Mouse (Mus musculus): Measurements from ENCODE around the gene Vmn2r19.
"Not testable (repeated sequence)": the region's sequence is repeated elsewhere in the genome, so short reads cannot be mapped to it uniquely, and the experiment has no call there.

The Vmn2r19 gene

GRCm38 (mm10) chr6:123308033-123308432 is at the start of gene Vmn2r19:
Gene Vmn2r19, plus strand, starts transcription at chr6:123308333.
- no peak for DNase-seq

GRCm38 (mm10) chr6:123258946-123259345 is 49.2 kb upstream of the Vmn2r19 start:
- DNase-seq, result no peak

GRCm38 (mm10) chr6:123259889-123260603 is 48.1 kb upstream of the Vmn2r19 start:
- DNase-seq, result no peak

DNA sequence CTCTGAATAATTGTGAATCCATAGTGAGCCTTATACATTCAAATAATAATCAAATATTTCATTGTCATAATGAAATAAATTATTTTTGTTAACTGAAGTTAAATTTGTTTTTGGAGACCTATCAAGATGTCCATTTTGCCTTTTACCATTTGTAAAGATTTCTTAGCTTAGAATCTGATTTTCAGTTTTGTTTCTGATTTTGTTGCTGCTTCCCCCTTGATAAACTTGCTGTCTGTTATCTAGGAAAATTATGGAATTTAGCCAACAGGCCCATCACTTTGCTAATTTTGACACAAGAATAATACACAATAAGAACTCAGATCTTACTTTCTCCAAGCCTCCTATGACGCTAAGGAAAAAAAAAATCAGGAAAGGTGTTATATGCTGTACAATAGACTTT is 47.3 kb upstream of the Vmn2r19 start:
- no peak for DNase-seq

DNA sequence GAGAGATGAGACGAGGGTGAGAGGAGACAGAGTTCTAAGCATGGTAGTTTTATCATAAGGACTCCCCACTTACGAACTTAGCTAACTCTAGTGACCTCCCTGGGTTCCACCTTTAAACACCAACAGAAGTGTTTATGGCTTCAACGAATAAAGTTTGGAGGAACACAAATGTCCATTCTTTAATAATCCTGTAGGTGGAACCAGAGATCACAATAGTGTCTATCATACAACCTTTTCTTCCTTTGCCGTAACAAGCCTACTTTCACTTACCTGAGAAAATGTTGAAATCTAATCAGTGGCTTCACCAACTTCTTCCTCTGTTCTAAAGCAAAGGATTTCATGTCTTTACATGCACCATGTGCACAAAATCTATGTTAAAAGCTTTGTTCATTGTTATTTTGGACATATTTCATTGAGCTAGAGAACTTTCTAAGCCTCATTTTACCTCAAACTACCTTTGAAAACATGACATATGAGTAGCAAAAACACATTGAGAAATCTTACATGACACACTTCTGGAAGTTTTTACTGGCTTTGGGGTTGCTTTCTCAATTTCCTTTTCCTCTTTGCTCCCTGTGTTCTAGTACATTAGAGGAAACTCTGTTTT is 46.5 kb upstream of the Vmn2r19 start, which contains the start of gene Clec4d:
TSS of gene Clec4d (plus strand) at position 557 of the 607 bp plus-strand sequence.
- no peak for DNase-seq

- DNase-seq, result no peak
Observed at GRCm38 (mm10) chr6:123264194-123264593, 43.9 kb upstream of the Vmn2r19 start.

GRCm38 (mm10) chr6:123265809-123266208 is 42.3 kb upstream of the Vmn2r19 start:
- no peak for DNase-seq

DNA sequence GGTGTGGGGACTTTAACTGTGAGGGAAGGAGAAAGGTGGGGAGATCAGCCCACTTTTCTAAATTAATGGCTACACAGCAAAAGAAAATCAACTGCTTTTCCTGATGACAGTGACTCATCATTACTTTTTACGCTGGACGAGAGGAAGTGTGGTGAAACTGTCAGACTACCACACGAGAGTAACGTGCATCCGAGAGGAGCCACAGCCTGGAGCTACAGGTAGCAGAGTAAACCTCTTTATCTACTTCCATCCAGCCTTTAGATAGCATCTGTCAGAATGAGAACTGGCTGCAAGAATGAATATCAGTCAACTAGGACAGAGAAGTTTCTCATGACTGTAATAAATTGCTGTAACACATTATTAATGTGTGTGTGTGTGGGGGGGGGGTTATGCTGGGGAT is 41.2 kb upstream of the Vmn2r19 start:
- no peak for DNase-seq

DNA sequence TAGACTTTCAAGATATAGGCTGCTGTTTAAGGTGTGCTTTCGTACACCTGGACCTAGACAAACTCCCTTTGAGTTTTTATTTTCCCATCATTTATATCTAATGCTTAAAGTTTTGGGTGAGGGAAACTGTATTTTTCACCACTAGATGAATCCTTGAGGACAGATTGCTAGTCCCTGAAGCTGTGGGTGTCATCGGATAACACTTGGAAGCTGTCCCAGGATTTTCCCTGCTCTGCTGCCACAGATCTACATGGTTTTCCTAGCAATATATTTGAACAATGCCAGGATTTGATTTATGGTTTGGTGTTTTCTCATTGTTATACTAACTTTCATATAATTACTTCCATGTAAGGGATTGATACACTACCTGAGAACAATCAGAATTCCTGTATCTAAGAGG is 28.7 kb upstream of the Vmn2r19 start:
- DNase-seq, result no peak

DNA sequence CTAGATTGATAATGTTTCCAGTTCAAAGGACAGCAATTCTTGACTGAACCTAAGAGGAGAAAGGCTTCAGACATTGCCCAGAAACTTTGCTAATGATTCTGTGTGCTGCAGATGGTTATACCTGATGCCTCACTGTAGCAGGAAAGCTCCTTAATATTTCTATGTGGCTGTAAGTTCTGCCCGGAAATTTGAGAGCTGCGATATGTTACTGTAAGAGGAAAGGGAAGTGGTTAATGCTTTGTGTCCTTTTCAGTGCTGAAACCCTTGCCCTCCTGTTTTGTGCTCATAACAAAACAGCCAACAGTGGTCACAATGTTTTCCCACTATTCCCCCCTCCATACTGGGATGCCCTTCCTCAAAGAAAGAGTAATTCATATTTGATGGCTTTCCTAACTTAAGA is 21.8 kb upstream of the Vmn2r19 start:
- no peak for DNase-seq

- no peak for DNase-seq
Observed at GRCm38 (mm10) chr6:123288931-123289330, 19.2 kb upstream of the Vmn2r19 start.

GRCm38 (mm10) chr6:123289753-123290152 is 18.4 kb upstream of the Vmn2r19 start, which contains the start of gene Clec4e:
Gene Clec4e, minus strand, starts transcription at chr6:123289870.
- no peak for DNase-seq

- DNase-seq, result no peak
Observed at GRCm38 (mm10) chr6:123292751-123293400, 15.3 kb upstream of the Vmn2r19 start.

DNA sequence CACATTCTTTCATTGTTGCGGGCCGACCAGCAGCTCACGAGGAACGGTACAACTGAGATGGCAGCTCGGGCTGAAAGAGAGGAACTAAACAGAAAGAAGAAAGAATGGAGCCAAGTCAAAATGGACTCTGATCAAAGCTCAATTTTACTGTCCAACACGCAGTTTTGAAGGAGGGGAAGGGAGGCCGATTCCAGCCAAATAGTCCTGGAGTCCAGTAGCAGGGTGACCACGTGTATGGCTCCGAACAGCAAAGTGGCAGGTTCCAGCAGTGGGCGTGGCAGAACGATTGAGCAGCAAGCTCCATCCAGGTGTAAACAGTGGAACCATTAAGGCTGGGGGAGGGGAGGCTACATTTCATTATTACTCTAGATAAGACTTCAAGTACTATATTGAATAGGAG is 14.6 kb upstream of the Vmn2r19 start:
- DNase-seq, result not testable (repeated sequence)

- no peak for DNase-seq
Observed at GRCm38 (mm10) chr6:123296687-123297086, 11.4 kb upstream of the Vmn2r19 start.

GRCm38 (mm10) chr6:123306315-123306714 is 1.8 kb upstream of the Vmn2r19 start:
- not testable (repeated sequence) for DNase-seq

GRCm38 (mm10) chr6:123332503-123332902 is 24.4 kb downstream of the Vmn2r19 start:
- no peak for DNase-seq

GRCm38 (mm10) chr6:123340093-123340492 is 32.0 kb downstream of the Vmn2r19 start:
- DNase-seq, result peak; percentile 0 to 40

DNA sequence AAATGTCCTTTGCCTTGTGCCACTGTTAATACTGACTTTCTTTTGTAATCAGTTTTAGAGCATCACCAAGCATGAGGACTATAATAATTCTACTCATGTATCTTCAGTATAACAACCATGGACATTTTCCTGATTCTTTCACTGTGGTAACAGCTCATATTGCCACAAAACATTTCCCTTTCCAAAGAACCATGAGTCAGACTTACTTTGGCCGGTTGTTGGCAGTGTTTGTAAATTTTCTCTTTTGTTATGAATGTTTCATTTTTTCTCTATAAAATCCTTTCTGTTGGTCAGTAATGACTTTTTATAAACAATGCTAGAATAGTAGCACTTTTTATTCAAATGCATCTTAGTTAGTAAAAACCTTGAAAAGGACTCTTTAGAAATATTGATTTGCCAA is 38.0 kb downstream of the Vmn2r19 start:
- no peak for DNase-seq

Data from kidney, postnatal 36 days (tissue).